Mouse (Mus musculus): ENCODE measurements around the gene 6030468B19Rik. TPM values are rescaled to one million over a fixed set of nuclear protein-coding genes. Genes with fewer than 3 reads are reported as not detected.
A peak's percentile ranks its signal among the peaks of the same experiment; 100 is the strongest.

Gene 6030468B19Rik
- polyA plus RNA-seq, 1 experiment: not detected

DNA sequence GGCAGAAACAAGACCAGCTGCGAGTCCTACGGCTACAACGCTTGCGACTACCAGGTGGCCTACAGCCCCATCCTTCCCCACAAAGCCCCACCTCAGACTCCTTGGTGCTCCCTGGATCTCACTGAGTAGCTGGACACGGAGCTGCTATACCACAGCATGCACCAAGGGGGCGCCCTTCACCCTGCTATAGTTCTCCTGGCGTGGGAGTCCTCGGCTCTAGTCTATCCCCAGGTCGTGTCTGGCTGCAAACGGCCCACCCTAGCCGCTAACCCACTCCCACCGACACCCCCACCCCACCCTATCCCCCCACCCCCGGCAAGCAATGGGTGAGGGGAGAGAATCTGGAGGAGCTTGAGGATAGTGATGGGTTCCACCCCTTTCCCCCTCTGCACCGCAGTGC lies 7.2 kb upstream of the 6030468B19Rik start:
- Histone ChIP-seq H3K36me3 (ENCODE audit: control insufficient read depth, insufficient read depth) (no peaks in the 10 kb centered on the region), H3ac (ENCODE audit: control insufficient read depth, insufficient read length) (no peak overlapping the region)

DNA sequence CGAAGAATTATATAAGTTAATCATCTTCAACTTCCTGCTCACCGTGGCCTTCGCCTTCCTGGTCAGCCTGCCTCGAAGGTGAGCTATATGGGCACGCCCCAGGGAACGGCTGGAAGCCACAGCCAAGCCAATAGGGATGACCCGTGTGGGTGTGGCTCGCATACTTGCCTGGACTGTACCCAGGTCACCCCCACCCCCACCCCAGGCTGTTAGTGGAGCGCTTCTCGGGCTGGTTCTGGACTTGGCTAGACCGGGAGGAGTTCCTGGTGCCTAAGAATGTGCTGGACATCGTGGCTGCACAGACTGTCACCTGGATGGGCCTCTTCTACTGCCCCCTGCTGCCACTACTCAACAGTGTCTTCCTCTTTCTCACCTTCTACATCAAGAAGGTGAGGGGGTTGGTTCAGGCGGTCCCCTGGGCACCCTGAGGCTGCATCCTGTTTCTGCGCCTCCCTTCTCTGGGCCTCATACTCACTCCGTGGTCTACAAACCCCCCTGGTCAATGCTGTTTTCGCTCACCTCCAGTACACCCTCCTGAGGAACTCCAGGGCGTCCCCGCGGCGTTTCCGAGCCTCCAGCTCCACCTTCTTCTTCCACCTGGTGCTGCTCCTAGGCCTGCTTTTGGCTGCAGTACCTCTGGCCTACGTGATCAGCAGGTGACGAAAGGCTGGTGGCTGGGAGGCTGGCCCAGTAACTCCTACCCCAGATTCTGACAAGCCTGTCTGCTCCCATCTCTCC lies 6.6 kb upstream of the 6030468B19Rik start:
- Histone ChIP-seq H3K36me3 (ENCODE audit: control insufficient read depth, insufficient read depth) (no peaks in the 10 kb centered on the region), H3K4me2 (ENCODE audit: low read depth) (peak overlapping the region; percentile 22), H3ac (ENCODE audit: control insufficient read depth, insufficient read length) (no peak overlapping the region), H3K27me3 (ENCODE audit: control insufficient read depth, insufficient read depth, insufficient read length) (no peaks in the 10 kb centered on the region), H3K4me3 (no peak overlapping the region), H3K79me2 (ENCODE audit: control insufficient read depth, insufficient read depth) (no peaks in the 10 kb centered on the region)
- no peak for TF ChIP-seq MYOD1 (IDR thresholded peaks at IDR 0.05; ENCODE audit: control insufficient read depth in 1 of 3, insufficient read length in 2 of 3, low read depth in 2 of 3)
- no peak for TF ChIP-seq SRF (IDR thresholded peaks at IDR 0.05; ENCODE audit: control insufficient read depth, insufficient read length, low read depth)
- TF ChIP-seq TCF12 (IDR thresholded peaks at IDR 0.05; ENCODE audit: insufficient read depth, poor library complexity, severe bottlenecking): no peak
- TF ChIP-seq TCF3 (IDR thresholded peaks at IDR 0.05; ENCODE audit: insufficient read length, low read depth): no peak
- no peak for TF ChIP-seq MAX (IDR thresholded peaks at IDR 0.05; ENCODE audit: low read depth)
- TF ChIP-seq POLR2AphosphoS2 (IDR thresholded peaks at IDR 0.05; ENCODE audit: insufficient read length, low read depth): no peak

More for the DNA sequence above, 7.2 kb upstream of the 6030468B19Rik start:
- no peak overlapping the region for H3K4me3 ChIP-seq
- no peaks in the 10 kb centered on the region for H3K79me2 ChIP-seq (ENCODE audit: control insufficient read depth, insufficient read depth)
- H3K27me3 ChIP-seq (ENCODE audit: control insufficient read depth, insufficient read depth, insufficient read length): no peaks in the 10 kb centered on the region
- H3K4me2 ChIP-seq (ENCODE audit: low read depth): peak overlapping the region; percentile 22
- TF ChIP-seq MAX (IDR thresholded peaks at IDR 0.05; ENCODE audit: low read depth) (no peak), USF1 (IDR thresholded peaks at IDR 0.05; ENCODE audit: low read depth) (no peak), REST (IDR thresholded peaks at IDR 0.05; ENCODE audit: insufficient read depth, insufficient read length) (no peak), POLR2A (IDR thresholded peaks at IDR 0.05; ENCODE audit: insufficient read length, low read depth) (no peak), TCF12 (IDR thresholded peaks at IDR 0.05; ENCODE audit: insufficient read depth, poor library complexity, severe bottlenecking) (no peak), POLR2AphosphoS2 (IDR thresholded peaks at IDR 0.05; ENCODE audit: insufficient read length, low read depth) (no peak), TCF3 (IDR thresholded peaks at IDR 0.05; ENCODE audit: insufficient read length, low read depth) (no peak), E2F4 (IDR thresholded peaks at IDR 0.05; ENCODE audit: insufficient read depth) (no peak), CEBPB (IDR thresholded peaks at IDR 0.05; ENCODE audit: insufficient read depth, poor library complexity, severe bottlenecking) (no peak), MYOD1 (IDR thresholded peaks at IDR 0.05; ENCODE audit: control insufficient read depth in 1 of 3, insufficient read length in 2 of 3, low read depth in 2 of 3) (no peak), SRF (IDR thresholded peaks at IDR 0.05; ENCODE audit: control insufficient read depth, insufficient read length, low read depth) (no peak)

DNA sequence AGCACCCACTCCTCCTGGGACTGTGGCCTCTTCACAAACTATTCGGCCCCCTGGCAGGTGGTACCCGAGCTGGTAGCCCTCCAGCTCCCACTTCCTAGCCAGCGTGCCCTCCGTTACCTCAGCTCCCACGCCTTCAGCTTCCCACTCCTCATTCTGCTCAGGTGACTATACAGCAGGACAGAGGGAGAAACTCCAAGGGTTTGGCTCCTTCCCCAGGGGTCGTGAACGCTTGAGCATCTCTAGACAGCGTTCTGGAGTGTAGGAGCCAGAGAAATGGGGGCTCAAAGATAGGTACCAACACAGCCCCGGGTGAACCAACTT lies 6.1 kb upstream of the 6030468B19Rik start:
- Histone ChIP-seq H3K4me2 (ENCODE audit: low read depth) (no peak overlapping the region), H3K4me3 (no peak overlapping the region), H3K36me3 (ENCODE audit: control insufficient read depth, insufficient read depth) (no peaks in the 10 kb centered on the region), H3K27me3 (ENCODE audit: control insufficient read depth, insufficient read depth, insufficient read length) (no peaks in the 10 kb centered on the region), H3ac (ENCODE audit: control insufficient read depth, insufficient read length) (no peak overlapping the region), H3K79me2 (ENCODE audit: control insufficient read depth, insufficient read depth) (no peaks in the 10 kb centered on the region)
- TF ChIP-seq POLR2AphosphoS2 (IDR thresholded peaks at IDR 0.05; ENCODE audit: insufficient read length, low read depth): no peak
- no peak for TF ChIP-seq TCF3 (IDR thresholded peaks at IDR 0.05; ENCODE audit: insufficient read length, low read depth)
- no peak for TF ChIP-seq REST (IDR thresholded peaks at IDR 0.05; ENCODE audit: insufficient read depth, insufficient read length)
- TF ChIP-seq MYOG (IDR thresholded peaks at IDR 0.05; ENCODE audit: control insufficient read depth in 1 of 3, insufficient read depth in 1 of 3, insufficient read length in 2 of 3, low read depth in 2 of 3): no peak
- no peak for TF ChIP-seq MYOD1 (IDR thresholded peaks at IDR 0.05; ENCODE audit: control insufficient read depth in 1 of 3, insufficient read length in 2 of 3, low read depth in 2 of 3)
- TF ChIP-seq POLR2A (IDR thresholded peaks at IDR 0.05; ENCODE audit: insufficient read length, low read depth): no peak

DNA sequence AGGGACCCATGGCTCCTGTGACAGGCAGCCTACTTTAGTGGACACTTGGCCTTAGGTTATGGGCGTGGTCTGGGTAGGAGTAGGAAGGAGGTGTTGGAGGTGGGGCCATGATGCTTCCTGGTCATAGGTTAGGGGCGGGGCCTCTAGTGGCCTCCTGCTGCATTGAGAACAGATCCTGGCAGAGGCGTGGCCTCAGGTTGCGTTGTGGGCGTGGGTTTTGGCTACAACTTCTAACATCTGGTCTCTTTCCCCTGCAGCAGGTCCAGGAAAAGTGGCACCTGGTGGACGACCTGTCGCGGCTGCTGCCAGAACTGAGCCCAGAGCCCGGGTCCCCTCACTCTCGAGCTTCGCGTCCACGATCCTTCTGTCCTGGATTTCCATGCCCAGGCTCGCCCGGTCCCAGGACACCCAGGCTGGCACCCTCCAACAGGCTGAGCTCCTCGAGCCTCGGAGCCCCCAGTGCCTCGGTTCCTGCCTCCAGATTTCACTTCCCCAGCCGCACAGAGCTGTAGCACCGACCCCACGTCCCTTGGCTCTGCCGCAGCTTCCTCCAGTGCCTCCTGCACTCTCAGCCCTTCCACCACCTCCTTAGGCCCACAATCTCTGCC lies 5.1 kb upstream of the 6030468B19Rik start:
- H3ac ChIP-seq (ENCODE audit: control insufficient read depth, insufficient read length): no peak overlapping the region
- H3K27me3 ChIP-seq (ENCODE audit: control insufficient read depth, insufficient read depth, insufficient read length): no peaks in the 10 kb centered on the region
- no peaks in the 10 kb centered on the region for H3K36me3 ChIP-seq (ENCODE audit: control insufficient read depth, insufficient read depth)
- TF ChIP-seq SRF (IDR thresholded peaks at IDR 0.05; ENCODE audit: control insufficient read depth, insufficient read length, low read depth) (no peak), MYOD1 (IDR thresholded peaks at IDR 0.05; ENCODE audit: control insufficient read depth in 1 of 3, insufficient read length in 2 of 3, low read depth in 2 of 3) (no peak), TCF12 (IDR thresholded peaks at IDR 0.05; ENCODE audit: insufficient read depth, poor library complexity, severe bottlenecking) (no peak), USF1 (IDR thresholded peaks at IDR 0.05; ENCODE audit: low read depth) (no peak), POLR2AphosphoS2 (IDR thresholded peaks at IDR 0.05; ENCODE audit: insufficient read length, low read depth) (no peak), MAX (IDR thresholded peaks at IDR 0.05; ENCODE audit: low read depth) (no peak), POLR2A (IDR thresholded peaks at IDR 0.05; ENCODE audit: insufficient read length, low read depth) (no peak), MYOG (IDR thresholded peaks at IDR 0.05; ENCODE audit: control insufficient read depth in 1 of 3, insufficient read depth in 1 of 3, insufficient read length in 2 of 3, low read depth in 2 of 3) (no peak), E2F4 (IDR thresholded peaks at IDR 0.05; ENCODE audit: insufficient read depth) (no peak), REST (IDR thresholded peaks at IDR 0.05; ENCODE audit: insufficient read depth, insufficient read length) (no peak), CEBPB (IDR thresholded peaks at IDR 0.05; ENCODE audit: insufficient read depth, poor library complexity, severe bottlenecking) (no peak), TCF3 (IDR thresholded peaks at IDR 0.05; ENCODE audit: insufficient read length, low read depth) (no peak)
- no peaks in the 10 kb centered on the region for H3K79me2 ChIP-seq (ENCODE audit: control insufficient read depth, insufficient read depth)
- no peak overlapping the region for H3K4me2 ChIP-seq (ENCODE audit: low read depth)
- H3K4me3 ChIP-seq: no peak overlapping the region
